Mouse (Mus musculus) left cerebral cortex, postnatal 10 days (tissue): ENCODE measurements at regions not wholly inside any gene's neighbourhood (a gene's known extent, or its start where the extent isn't known, plus 50 kb on each side); places are given as distances from the start of the nearest gene placed in this dataset.
"Not testable (repeated sequence)": the region's sequence is repeated elsewhere in the genome, so short reads cannot be mapped to it uniquely, and the experiment has no call there.

Source experiments
- DNase-seq, 2 experiments: peaks; one replicate each; pipeline ENCODE4 v3.0.0; 2021 to 2022; ENCODE audit warnings: low spot score in 2 of 2, mixed read lengths in 1 of 2; ENCODE audit errors: extremely low spot score in 1 of 2
- intact Hi-C: fragments of 180-260 bp; cut with DNase I; formaldehyde crosslinking; loops from one replicate; pipeline ENCODE4 v1.15.1; 2025

DNA sequence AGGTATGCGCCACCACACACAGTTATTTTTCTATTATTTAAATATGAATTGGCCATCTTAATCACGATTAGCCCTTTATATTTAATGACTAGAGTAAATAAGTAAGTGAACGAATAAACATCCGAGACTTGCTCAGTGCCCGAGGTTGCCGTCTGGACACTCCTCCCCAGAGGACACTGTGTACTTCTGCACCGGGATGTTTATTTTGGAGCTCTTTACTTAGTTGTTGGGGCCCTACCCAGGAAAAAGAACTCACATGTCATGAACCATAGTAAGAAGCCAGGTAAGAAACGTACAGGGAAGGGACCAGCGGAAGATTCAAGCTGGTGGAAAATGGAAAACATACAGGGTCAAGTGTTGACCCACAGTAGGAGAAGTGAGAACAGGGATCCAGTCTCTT, 89.0 kb downstream of the Akr1d1 start:
- DNase-seq = no peak
- intact Hi-C loops = no loop called here

DNA sequence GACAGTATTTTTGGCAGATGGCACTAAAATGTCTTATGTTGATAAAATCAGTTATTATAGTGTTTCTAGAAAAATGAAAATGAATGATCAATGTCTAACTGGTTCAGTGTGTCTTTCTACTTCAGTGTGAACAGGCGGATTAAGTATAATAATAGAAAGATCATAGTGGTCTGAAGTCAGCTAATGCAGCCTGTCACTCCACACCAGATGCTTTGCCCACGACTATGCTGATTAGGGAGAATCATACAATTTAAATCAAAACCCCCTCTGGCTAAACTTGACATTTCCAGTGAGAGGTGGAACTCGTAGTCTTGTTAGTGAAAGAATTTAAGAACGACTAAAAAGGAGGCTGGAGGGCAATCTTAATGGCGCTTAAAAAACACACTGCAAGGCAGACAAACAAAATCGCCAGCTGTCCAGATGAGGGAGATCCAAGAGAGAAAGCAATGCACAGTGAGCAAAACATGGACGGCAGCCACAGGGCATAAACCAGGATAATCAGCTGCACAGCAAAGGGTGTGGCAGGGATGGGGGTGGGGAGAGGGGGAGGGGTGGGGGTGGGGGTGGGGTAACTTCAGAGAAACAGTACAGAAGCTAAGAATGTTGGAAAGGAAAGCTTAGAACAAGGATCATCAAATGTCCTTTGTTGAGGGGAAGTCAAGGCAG, 91.5 kb downstream of the Akr1d1 start:
- DNase-seq = no peak
- intact Hi-C loops = no loop called here

DNA sequence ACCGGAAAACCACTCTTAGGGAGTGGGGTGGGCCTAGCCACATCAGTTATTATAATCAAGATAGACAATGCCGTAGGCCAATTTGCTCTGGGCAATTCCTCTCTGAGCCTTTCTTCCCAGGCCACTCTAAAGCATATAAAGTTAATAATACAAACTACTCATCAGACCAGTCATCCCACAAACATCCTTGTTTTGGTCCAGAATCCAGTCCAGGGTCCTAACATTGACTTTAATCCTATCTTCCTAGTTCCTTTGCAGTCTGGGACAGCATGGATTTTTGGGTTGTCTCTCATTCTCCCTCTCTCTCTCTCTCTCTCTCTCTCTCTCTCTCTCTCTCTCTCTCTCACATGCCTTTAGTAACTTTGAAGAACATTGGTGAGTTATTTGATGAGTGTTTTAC, 92.3 kb downstream of the Akr1d1 start:
- intact Hi-C loops = no loop called here
- no peak for DNase-seq

DNA sequence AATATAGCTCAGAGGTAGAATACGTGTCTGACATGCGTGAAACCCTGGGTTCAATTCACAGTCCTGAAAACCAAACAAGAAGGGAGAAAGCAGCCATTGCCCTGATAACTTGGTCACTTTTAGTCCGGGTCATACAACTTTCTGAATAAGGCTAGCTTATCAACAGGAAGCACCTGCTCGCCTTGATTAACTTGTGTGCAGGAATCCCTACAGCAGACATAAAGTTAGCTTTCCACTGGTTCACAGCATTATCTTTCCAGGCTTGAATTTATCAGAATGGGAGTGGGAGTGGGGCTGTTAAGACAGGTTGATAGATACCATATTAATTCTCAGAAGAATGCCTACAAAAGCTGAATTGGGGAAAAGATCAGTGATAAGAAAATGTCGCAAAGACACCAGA, 97.2 kb downstream of the Akr1d1 start:
- DNase-seq = no peak
- intact Hi-C loops = no loop called here

DNA sequence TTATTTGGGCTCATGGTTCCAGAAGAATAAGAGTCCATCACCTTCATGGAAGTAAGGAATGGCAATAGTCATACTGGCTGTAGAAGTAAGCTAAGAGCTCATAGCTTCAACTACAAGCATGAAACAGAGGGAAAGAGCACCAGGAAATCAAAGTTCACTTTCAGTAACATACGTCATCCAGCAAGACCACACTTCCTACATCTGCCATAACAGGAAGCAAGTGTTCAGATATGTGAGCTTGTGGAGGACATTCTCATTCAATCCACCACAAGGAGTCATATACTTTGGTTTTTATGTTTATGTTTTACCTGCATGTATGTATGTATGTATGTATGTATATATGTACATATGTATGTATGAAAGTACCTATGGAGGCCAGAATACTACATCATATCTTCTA, 104.0 kb downstream of the Akr1d1 start:
- DNase-seq = no peak
- intact Hi-C loops = no loop called here

DNA sequence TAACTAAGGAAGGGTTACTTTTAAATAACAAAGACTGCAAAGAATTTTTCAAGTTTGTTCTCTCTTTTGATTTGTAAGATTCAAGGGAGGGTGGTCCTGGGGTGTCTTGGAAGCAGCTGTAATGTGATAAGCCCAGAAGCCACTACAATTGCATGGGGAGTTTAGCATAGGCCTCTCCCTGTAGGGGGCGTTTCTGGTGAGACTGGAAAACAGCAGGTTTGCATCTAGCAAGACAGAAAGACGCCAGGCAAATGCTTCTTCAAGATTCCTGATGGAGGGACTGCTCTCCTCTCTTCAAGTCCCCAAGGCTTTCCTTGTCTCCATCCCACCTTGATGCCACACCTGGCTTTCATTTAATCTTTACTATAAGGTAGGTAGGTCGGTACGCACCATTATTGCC, 112.1 kb downstream of the Akr1d1 start:
- no peak for DNase-seq
- intact Hi-C loops = no loop called here

DNA sequence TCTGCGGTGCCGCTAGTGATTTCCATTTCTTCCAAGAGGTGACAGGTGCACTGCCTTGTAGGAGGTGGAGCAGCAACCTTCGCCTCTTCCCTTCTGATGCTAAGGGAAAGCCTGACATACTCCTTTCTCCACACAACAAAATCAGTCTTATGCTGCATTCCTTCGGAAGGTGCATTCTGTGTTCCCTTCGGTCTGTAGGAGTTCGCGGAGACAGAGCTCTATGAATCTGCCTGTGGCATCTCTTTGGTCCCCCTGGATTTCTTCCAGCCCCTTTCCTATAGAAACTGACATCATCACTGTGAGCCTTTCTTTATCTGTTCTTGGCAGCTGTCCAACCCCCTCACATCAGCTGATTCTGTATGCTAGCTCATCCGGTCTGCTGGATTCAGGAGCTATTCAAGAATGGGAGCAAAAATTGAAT, 112.7 kb downstream of the Akr1d1 start:
- peak; percentile 57 to 71 for DNase-seq
- intact Hi-C loops = no loop called here

DNA sequence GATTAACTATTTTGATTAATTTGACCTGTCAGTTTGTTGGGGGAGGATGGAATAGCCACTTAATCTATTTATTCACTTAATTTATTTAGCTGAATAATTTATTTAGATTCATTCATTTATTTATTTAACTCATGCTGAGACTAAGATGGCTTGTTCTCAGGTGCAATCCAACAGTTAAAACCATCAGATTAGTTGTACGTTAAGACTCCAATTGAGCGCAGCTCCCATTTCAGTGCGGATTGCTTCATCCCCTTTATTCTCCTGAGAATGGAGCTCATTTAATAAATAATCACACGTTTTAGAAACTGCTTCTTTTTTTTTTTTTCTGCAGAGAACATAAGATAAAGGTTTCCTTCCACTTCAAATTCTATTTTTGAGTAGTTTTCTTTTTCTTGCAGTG, 113.2 kb downstream of the Akr1d1 start:
- no peak for DNase-seq
- intact Hi-C loops = no loop called here

DNA sequence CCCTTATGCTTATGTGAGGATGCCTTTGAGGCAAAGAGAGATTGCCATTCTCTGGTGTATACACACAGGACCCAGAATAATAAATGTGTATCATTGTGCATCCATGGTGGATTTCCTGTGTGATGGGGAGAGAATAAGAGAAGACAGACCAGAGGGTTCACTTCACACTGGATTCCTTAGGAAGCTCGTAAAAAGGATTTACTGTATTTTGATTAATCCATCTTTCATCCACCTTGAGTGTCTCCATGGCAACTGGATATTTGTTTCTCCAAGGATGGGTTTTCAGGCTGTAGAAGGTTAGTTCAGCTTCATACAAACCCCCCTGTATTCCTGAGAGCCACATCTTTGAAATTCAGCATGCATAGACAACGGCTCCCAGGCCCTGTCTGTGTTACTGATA, 113.7 kb downstream of the Akr1d1 start:
- DNase-seq = peak in 1 of 2 experiments; percentile 6
- intact Hi-C loops = no loop called here

DNA sequence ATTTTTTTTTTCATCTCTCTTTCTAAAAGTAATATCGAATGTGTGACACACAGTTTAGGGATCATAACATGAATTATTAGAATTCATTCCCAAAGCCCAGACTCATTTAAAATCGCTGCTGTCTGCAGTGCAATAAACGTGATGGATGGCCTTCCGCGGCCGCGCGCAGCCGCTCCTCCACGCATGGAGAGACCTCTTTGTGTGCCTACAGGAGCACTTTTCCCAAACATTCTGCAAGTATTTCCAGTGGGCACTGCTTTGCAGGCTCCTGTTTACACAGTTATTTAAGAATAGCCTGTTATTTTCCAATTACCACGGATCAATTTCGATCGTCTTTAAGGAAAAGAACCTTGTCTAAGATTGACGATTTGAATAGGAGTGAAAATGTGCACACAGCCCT, 115.6 kb downstream of the Akr1d1 start:
- intact Hi-C loops = no loop called here
- no peak for DNase-seq

DNA sequence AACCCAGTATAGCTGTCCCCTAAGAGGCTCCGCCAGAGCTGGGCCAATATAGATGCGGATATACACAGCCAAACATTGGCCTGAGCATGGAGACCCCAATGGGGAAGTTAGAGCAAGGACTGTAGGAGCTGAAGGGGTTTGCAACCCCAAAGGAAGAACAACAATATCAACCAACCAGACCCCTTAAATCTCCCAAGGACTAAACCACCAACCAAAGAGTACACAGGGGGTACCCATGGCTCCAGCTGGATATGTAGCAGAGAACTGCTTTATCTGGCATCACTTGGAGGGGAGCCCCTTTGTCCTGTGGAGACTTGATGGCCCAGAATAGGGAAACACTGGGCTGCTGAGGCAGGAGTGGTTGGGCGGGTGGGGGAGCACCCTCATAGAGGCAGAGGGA, 127.3 kb downstream of the Akr1d1 start:
- intact Hi-C loops = not testable (repeated sequence)

DNA sequence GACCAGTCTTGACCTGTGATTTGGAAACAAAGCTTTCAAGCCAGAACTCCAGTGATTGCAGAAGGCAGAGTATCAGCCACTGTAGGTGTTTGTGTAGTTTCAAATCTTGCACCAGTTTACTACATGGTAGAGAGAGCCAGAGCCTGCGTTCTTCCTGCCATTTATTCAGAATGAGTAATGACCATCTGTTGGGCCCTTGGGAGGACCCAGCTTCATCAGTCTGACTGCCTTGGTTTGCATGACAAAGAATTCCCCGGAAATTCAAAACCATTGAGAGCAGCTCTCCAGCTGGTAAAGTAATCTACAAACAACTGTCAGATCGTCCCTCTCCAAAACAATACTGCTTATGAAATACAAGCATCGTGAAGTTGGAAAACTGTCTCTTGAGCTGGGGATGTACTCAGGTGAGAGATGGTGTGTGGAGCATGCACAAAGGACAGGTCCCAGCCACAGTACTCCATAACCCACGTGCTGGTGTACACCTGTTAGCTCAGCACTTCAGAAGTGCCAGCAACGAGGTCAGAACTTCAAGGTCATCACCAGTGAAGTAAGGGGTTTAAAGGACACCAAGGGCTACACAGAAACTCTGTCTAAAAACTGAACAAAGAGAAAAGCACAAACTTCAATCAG, 128.2 kb downstream of the Akr1d1 start:
- no peak for DNase-seq
- intact Hi-C loops = no loop called here

More for the DNA sequence above, 127.3 kb downstream of the Akr1d1 start:
- DNase-seq = not testable (repeated sequence)

DNA sequence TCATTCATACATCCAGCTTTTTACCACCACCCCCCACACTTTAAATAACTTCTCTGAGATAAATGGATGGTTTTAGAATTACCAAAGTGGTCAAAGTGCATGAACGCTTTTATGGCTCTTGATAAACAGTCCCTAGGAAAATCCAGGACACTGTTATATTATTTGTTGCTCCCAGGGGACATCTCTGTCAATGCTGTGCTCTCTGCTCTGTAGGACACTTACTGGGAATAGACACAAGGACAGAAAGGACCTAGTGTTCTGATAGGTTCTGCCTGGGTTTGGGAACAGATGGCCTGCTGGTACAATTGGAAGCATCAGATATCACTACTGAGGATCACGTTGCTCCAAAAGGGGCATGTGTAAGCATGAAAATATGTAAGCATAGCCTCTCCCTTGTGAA, 132.8 kb downstream of the Akr1d1 start:
- intact Hi-C loops = no loop called here
- DNase-seq = no peak

DNA sequence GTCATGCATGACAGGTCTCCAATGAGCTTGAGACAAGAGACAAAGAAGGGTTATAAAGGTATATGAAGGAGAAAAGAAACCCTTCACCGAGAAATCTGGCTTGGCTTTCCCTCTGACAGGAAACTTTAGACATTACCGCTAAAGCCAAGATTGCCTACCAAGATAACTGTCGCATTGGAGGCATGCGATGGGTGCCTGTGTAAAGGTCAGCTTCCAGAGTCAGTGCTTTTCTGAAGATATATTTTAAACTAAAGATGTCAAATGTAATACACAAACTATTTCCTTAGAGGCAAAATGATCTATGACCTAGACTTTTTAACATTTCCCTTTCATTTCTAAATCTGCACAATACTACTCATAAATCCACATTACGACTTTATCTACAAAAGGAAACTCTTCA, 135.6 kb downstream of the Akr1d1 start:
- no peak for DNase-seq
- intact Hi-C loops = no loop called here

DNA sequence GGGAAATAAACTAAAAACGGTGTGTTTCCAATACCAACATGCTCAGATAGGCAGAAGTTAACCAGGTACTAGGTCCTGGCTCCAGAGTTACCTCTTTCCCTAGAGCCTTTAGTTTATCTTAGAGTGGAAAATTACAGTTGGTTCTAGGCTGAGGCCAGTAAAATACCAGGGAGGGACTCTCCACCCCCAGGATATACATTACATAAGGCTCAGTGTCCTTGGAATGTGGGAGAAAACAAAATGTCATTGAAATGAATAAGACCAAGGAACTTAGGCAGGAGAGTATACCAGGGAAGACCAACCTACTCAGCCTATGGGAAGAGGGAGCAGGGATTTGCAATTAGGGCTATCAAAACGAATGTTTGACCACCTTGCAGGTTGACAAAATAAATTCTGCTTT, 139.4 kb downstream of the Akr1d1 start:
- no peak for DNase-seq
- intact Hi-C loops = no loop called here

DNA sequence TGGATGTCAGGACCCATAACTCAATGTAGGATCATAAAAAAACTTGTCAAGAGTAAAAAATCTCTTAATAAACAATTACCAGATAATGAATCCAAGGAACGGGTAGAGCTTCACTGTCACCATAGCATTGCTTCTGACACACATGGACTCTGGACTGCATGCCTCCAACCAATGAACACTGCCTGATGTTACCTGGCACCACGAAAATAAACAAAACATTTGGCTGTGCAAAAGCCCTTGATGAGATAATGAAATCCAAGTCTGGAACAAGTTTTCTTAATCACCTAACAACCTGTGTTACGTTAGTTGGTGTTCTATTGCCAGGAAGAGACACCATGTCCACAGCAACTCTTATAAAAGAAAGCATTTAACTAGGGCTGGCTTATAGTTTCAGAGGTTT, 140.7 kb downstream of the Akr1d1 start:
- intact Hi-C loops = no loop called here
- no peak for DNase-seq

DNA sequence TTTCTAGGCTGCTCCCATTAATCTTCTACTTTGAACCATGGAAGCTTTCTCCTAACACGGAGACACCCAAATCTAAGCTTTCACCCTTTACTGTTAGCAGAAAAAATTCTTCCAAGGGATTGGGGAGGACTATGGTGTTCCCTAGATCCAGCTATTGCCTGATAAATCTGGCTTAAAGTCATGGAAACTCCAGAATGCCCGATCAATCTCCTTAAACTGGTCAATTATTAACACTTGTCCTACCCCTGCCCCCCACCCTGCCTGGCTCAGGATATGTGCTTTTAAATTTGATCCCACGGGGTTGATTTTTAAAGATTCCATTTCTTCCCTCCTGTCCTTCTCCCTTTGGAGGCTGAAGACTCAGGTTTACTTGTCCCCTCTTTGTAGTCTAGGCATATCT, 149.9 kb downstream of the Akr1d1 start:
- intact Hi-C loops = no loop called here
- DNase-seq = no peak

DNA sequence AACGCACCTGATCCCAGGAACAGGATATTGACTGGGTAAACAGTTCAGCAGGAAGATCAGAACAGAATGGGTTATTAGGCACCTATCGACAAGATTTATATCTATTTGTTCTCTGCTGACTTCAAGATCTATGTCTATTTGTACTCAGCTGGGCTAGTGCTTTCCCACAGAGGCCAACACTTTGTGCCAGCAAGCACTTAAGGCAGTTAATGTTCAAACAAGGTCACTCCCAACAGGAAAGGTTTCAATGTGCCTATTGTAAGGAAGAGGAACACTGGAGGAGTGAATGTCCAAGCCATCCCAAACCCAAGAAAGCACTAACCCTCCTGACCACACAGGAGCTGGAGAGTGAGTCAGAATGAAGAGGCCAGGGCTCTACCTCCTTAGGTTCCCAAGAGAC, 151.4 kb downstream of the Akr1d1 start:
- DNase-seq, intact Hi-C loops: not testable (repeated sequence)

DNA sequence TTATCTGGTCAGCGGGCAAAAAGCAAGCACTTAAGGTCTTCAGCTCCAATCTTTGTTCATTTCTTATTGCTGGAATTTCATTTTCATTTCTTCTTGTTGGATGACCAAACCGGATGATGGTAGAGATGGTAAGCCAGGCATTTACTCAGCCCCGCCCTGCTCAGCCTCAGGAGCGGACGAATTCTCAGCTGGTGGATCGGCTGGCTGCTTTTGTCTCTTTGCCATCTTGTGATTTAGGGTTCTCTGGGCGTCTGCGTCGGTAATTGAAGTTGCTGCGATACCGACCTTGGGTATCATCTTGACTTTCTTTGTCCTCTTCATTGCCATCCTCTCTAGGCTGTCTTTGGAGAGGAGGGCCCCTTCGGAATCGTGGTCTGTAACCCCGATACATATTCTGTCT, 156.1 kb downstream of the Akr1d1 start:
- intact Hi-C loops = no loop called here
- DNase-seq = no peak

DNA sequence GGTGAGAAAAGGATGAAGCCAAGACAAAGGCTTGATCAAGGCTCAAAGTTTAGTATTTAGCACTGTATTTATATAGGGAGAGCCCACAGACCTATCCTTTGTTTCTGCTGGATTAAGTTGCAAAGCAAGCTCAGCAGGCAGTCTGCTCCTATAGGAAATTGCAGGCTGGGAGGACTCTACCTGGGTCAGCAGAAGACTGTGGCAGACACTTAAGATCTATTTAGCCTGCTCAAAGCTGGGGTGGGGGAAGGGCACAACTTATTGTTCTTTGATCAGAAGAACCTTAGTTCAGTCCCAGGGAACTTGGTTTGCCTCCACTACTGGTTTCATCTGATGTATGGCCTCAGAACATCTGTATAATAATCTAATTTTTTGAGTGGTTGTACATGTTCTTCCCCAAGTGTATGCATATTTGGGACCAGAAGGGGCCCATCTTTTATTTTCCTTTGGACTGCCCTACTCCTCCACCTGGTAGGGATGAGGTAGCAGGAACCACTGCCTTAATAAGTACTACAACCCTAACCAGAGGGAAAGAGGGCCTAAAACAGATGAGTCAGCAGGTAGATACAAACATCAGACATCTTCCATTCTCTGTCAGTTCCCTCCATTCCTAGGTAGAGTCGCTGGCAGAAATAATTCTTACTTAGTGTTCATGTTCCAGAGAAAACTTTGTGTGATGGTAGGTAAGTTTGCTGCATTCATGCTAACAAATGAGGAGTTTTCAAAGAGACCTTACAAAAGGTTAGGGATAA, 159.1 kb downstream of the Akr1d1 start:
- intact Hi-C loops = no loop called here

More for the DNA sequence above, 159.1 kb downstream of the Akr1d1 start:
- DNase-seq = no peak
